Mouse (Mus musculus) hematopoietic stem cell, adult 5-6 weeks (primary cell): ENCODE data around the gene Arid3a. TPM values are rescaled to one million over a fixed set of nuclear protein-coding genes. Genes with fewer than 3 reads are reported as not detected.
A peak's percentile ranks its signal among the peaks of the same experiment; 100 is the strongest.
"Not testable (repeated sequence)": the region's sequence is repeated elsewhere in the genome, so short reads cannot be mapped to it uniquely, and the experiment has no call there.

Experiments used
- ATAC-seq, 2 experiments: fragments of 125-278 bp in 1 of 2; replicated peaks in 1 of 2; 2 replicates each; pipeline ENCODE4 v1.8.0; 2016 to 2017; ENCODE audit warnings: inconsistent platforms in 2 of 2, mild to moderate bottlenecking in 2 of 2, moderate number of reproducible peaks in 2 of 2, low read depth in 1 of 2, moderate TSS enrichment in 1 of 2; ENCODE audit not compliant: low FRiP score in 2 of 2, poor library complexity in 2 of 2, severe bottlenecking in 2 of 2, insufficient read depth in 1 of 2, low TSS enrichment in 1 of 2
- total RNA-seq: library from RNA; stranded (forward); fragments of 172-1452, 232-1000 nt; gene quantifications from 2 replicates; pipeline ENCODE4 v1.2.3, GENCODE M21; 2017

Gene Arid3a
- total RNA-seq, 1 experiment from 2014 or later, result 7.6 TPM

DNA sequence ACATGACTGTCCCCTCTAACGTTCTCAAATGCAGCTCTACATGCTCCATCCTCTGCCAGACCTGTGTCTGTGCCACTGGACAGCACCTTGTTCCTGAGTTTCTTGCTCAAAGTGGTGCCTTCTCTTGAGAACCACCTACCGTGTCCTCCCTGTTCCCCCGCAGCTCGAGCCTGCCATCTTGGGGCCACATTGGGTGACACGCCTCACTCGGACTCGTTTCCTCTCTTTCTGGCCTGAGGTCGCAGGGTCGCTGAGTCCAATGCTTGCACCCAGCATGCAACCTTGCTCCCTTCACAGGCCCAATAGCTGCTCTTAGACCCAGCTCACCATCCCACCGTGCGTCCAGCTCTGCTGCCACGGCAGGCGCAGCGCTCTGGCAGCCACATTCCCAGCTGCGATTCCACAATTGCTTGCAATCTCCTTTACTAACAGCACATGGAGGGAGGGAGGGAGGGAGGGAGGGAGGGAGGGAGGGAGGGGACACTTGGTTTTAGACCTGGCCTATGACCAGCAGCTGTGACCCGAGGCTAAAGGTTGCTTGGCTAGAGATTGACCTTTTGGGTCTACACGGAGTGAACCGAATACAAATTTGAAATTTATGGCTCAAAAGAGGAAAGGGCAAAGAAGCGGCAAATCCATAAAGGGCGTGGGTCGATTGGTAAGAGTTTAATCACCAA, 31.4 kb downstream of the Arid3a start:
- peak; percentile 67 to 77 for ATAC-seq

DNA sequence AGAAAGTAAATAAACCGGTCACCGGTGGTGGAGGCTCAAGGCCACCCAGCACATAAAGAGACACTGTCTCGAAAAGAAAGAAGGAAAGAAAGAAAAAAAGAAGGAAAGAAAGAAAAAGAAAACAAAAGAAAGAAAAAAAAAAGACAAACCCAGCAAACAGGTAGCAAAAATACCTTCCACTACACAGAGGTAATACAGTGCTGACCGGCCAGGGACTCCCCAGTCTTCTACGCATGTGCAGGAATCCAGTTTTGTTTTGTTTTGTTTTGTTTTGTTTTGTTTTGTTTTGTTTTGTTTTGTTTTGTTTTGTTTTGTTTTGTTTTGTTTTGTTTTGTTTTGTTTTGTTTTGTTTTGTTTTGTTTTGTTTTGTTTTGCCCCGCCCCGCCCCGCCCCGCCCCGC, 32.6 kb downstream of the Arid3a start:
- ATAC-seq, result not testable (repeated sequence)

DNA sequence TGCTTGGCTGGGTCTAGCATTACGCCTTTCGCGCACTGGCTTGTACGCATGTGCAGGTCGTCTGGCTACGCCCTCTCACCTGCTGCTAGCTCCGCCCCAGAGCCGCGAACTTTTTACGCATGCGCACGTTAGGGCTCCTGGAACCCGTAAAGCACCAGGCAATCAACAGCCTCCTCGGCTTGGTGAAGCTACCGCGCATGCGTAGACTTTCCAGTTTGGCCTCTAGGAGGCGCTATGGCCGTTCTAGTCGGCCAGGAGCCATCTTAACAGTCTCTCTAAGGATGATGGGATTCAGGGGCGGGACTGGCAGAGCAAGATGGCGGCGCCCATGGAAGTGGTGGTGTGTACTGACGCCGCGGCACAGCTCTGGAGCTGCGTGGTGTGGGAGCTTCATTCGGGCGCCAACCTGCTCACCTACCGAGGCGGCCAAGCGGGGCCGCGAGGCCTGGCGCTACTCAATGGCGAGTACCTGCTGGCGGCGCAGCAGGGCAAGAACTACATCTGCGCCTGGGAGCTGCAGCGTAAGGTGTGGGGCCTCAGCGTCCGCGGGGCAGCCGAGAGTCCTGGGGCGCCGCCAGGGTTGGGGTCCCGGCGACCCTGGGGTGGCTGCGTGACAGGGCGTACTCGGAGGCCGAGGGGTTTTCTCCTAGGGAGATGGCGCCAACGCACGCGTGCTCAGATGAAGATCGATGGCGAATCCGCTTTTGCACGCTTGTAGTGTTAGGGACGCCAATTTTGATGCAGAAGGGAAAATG, 33.2 kb downstream of the Arid3a start, which contains the start of gene Wdr18:
Wdr18 (plus strand) TSS at position 306 of the 755 bp plus-strand sequence.
- peak; percentile 91 to 95 for ATAC-seq

- no peak for ATAC-seq
Observed at GRCm38 (mm10) chr10:79960671-79961294, 33.9 kb downstream of the Arid3a start.

- ATAC-seq, result no peak
Observed at GRCm38 (mm10) chr10:79964727-79965126, 37.9 kb downstream of the Arid3a start.

GRCm38 (mm10) chr10:79965325-79965724, 38.5 kb downstream of the Arid3a start:
- no peak for ATAC-seq

- no peak for ATAC-seq
Observed at GRCm38 (mm10) chr10:79966886-79967400, 40.1 kb downstream of the Arid3a start.

- no peak for ATAC-seq
Observed at GRCm38 (mm10) chr10:79968181-79968580, 41.3 kb downstream of the Arid3a start.

DNA sequence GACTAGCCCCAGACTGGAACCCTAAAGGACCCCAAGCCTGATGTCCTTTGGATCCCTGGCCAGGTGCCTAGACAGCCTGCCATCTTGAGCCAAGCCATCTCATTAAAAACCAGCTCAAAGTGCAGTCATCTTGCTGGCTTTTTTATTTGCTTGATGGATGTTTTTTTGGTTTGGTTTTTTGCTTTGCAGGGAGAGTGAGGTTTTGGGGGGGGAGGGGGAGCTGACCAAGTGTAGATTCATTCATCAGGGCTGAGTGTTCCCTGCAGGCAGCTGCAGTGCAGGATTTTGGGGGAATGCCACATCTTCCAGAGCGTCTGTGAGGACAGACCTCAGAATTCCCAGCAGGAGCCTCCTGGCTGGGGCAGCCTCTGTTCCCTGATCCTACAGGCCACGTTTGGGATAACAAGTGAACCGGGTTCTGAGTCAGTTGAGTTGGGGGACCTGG, 42.3 kb downstream of the Arid3a start:
- no peak for ATAC-seq

- ATAC-seq, result no peak
Observed at GRCm38 (mm10) chr10:79970415-79971182, 43.8 kb downstream of the Arid3a start, which contains the start of gene Grin3b. Gene Grin3b, plus strand, starts transcription at chr10:79970715.

- ATAC-seq, result no peak
Observed at GRCm38 (mm10) chr10:79971183-79971497, 44.3 kb downstream of the Arid3a start.

DNA sequence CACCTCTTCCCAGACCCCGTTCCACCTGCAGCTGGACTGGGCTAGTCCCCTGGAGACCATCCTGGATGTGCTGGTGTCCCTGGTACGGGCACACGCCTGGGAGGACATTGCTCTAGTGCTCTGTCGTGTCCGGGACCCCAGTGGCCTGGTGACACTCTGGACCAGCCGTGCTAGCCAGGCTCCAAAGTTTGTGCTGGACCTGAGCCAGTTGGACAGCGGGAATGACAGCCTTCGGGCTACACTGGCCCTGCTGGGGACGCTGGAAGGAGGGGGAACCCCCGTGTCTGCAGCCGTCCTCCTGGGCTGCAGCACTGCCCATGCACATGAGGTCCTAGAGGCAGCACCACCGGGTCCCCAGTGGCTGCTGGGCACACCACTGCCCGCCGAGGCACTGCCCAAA, 46.0 kb downstream of the Arid3a start:
- no peak for ATAC-seq

DNA sequence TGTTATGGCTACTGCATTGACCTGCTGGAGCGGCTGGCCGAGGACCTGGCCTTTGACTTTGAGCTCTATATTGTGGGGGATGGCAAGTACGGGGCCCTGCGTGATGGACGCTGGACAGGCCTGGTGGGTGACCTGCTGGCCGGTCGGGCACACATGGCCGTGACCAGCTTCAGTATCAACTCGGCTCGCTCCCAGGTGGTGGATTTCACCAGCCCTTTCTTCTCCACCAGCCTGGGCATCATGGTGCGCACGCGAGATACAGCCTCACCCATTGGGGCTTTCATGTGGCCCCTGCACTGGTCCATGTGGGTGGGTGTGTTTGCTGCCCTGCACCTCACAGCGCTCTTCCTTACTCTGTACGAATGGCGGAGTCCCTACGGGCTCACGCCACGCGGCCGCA, 47.2 kb downstream of the Arid3a start:
- 0 out of 4 replicates have a peak, but pooled peaks of 1 of the 2 experiments have one; percentile 18 for ATAC-seq

GRCm38 (mm10) chr10:79974668-79975067, 47.8 kb downstream of the Arid3a start:
- no peak for ATAC-seq

DNA sequence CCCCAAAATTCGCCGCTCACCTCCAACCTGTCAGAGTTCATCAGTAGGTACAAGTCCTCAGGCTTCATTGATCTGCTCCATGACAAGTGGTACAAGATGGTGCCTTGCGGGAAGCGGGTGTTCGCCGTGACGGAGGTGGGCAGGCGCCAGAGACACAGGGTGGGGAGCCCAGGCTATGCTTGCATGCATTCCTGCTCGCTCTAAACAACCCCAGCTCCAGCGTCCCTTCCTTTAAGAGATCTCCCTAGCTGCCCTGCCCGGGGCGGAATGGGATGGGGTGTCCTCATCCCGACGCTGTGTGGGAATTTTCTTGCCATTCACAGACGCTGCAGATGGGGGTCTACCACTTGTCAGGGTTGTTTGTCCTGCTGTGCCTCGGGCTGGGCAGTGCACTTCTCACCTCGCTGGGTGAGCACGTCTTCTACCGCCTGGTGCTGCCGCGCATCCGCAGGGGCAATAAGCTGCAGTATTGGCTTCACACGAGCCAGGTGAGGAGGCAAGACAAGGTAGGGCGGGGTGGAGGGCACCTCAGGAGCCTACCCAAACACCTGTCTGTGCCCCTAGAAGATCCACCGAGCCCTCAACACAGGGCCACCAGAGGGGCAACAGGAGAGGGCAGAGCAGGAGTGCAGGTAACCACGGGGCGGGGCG, 49.4 kb downstream of the Arid3a start:
- no peak for ATAC-seq

DNA sequence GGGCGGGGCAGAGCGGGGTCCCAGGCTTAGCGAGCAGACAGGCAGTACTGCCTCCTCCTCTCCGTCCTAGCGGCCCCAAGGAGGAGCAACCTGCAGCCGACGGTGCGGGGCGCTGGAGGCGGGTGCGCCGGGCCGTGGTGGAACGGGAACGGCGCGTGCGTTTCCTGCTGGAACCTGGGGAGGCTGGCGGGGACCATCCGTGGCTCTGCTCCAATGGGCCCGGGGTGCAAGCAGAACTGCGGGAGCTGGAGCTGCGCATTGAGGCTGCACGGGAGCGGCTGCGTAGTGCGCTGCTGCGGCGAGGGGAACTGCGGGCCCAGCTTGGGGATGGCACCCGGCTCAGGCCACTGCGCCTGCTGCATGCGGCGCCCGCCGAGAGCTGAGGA, 49.9 kb downstream of the Arid3a start:
- ATAC-seq, result no peak

- ATAC-seq, result no peak
Observed at GRCm38 (mm10) chr10:79977324-79977723, 50.5 kb downstream of the Arid3a start.
